Mouse (Mus musculus): Measurements from ENCODE around the gene Kcnip3.
A peak's percentile ranks its signal among the peaks of the same experiment; 100 is the strongest.

The Kcnip3 gene

GRCm38 (mm10) chr2:127522006-127522441 is at the start of gene Kcnip3:
Kcnip3 (minus strand) TSS chr2:127522094.
- DNase-seq, result no peak

- DNase-seq, result peak; percentile 80
Measured at GRCm38 (mm10) chr2:127559070-127559966, 37.4 kb upstream of the Kcnip3 start.

GRCm38 (mm10) chr2:127551078-127551477 is 29.2 kb upstream of the Kcnip3 start:
- no peak for DNase-seq

- DNase-seq, result no peak
Measured at GRCm38 (mm10) chr2:127550446-127550845, 28.6 kb upstream of the Kcnip3 start.

- DNase-seq, result no peak
Measured at GRCm38 (mm10) chr2:127549711-127550110, 27.8 kb upstream of the Kcnip3 start.

GRCm38 (mm10) chr2:127548342-127549074 is 26.6 kb upstream of the Kcnip3 start:
- no peak for DNase-seq

GRCm38 (mm10) chr2:127541697-127542096 is 19.8 kb upstream of the Kcnip3 start:
- no peak for DNase-seq

GRCm38 (mm10) chr2:127541185-127541584 is 19.3 kb upstream of the Kcnip3 start, which contains the start of gene Prom2:
Prom2 (minus strand) TSS chr2:127541467.
- no peak for DNase-seq

- no peak for DNase-seq
Measured at GRCm38 (mm10) chr2:127539494-127539893, 17.6 kb upstream of the Kcnip3 start.

- DNase-seq, result no peak
Measured at GRCm38 (mm10) chr2:127537548-127537947, 15.7 kb upstream of the Kcnip3 start.

GRCm38 (mm10) chr2:127535363-127535762 is 13.5 kb upstream of the Kcnip3 start:
- no peak for DNase-seq

- DNase-seq, result peak; percentile 38
Measured at GRCm38 (mm10) chr2:127532379-127532778, 10.5 kb upstream of the Kcnip3 start.

- DNase-seq, result no peak
Measured at GRCm38 (mm10) chr2:127531592-127531991, 9.7 kb upstream of the Kcnip3 start.

GRCm38 (mm10) chr2:127530418-127530817 is 8.5 kb upstream of the Kcnip3 start:
- DNase-seq, result no peak

- no peak for DNase-seq
Measured at GRCm38 (mm10) chr2:127525004-127525775, 3.3 kb upstream of the Kcnip3 start.

- no peak for DNase-seq
Measured at GRCm38 (mm10) chr2:127523950-127524729, 2.2 kb upstream of the Kcnip3 start.

- DNase-seq, result no peak
Measured at GRCm38 (mm10) chr2:127521172-127522005, 505 bp downstream of the Kcnip3 start.

- DNase-seq, result no peak
Measured at GRCm38 (mm10) chr2:127520123-127520522, 1.8 kb downstream of the Kcnip3 start.

GRCm38 (mm10) chr2:127519308-127519707 is 2.6 kb downstream of the Kcnip3 start:
- no peak for DNase-seq

- no peak for DNase-seq
Measured at GRCm38 (mm10) chr2:127518831-127519230, 3.1 kb downstream of the Kcnip3 start.

GRCm38 (mm10) chr2:127518273-127518672 is 3.6 kb downstream of the Kcnip3 start:
- no peak for DNase-seq
